Mouse (Mus musculus) heart, embryonic 13.5 days (tissue): Measurements from ENCODE around the gene Mrvi1. TPM values are rescaled to one million over a fixed set of nuclear protein-coding genes. Genes with fewer than 3 reads are reported as not detected.
A peak's percentile ranks its signal among the peaks of the same experiment; 100 is the strongest.

Experiments
- ATAC-seq: fragments of 200-750 bp; cut with Nextera tagmentation; 2 replicates; pipeline ENCODE4 v1.8.0; 2017; ENCODE audit warnings: moderate TSS enrichment; ENCODE audit not compliant: insufficient number of reproducible peaks, low FRiP score, low TSS enrichment; ENCODE audit errors: extremely low read depth
- H3K27ac ChIP-seq: fragments of 300-500 bp; sonication (generic); replicated peaks from 2 replicates; pipeline ENCODE4 v1.5.1; 2015; ENCODE audit warnings: moderate library complexity, mild to moderate bottlenecking, inconsistent platforms
- H3K27me3 ChIP-seq: fragments of 300-500 bp; sonication (generic); replicated peaks from 2 replicates; pipeline ENCODE4 v1.6.1; 2015; ENCODE audit warnings: mild to moderate bottlenecking, inconsistent platforms
- H3K36me3 ChIP-seq: fragments of 300-500 bp; sonication (generic); 2 replicates; pipeline ENCODE4 v1.6.1; 2015; ENCODE audit warnings: mild to moderate bottlenecking, inconsistent platforms
- H3K4me1 ChIP-seq: fragments of 300-500 bp; sonication (generic); 2 replicates; pipeline ENCODE4 v1.6.1; 2015; ENCODE audit warnings: inconsistent platforms
- H3K4me2 ChIP-seq: fragments of 300-500 bp; sonication (generic); 2 replicates; pipeline ENCODE4 v1.6.1; 2015; ENCODE audit warnings: inconsistent platforms, mild to moderate bottlenecking, moderate library complexity
- H3K4me3 ChIP-seq: fragments of 300-500 bp; sonication (generic); 2 replicates; pipeline ENCODE4 v1.5.1; 2015; ENCODE audit warnings: moderate library complexity, mild to moderate bottlenecking, inconsistent platforms
- H3K9ac ChIP-seq: fragments of 300-500 bp; sonication (generic); 2 replicates; pipeline ENCODE4 v1.6.1; 2015; ENCODE audit warnings: inconsistent platforms, mild to moderate bottlenecking, moderate library complexity
- H3K9me3 ChIP-seq: fragments of 300-500 bp; sonication (generic); 2 replicates; pipeline ENCODE4 v1.6.1; 2016; ENCODE audit warnings: inconsistent platforms
- WGBS: fragments of 180-500 bp; shearing (Covaris S2); methylation state at CpG from one replicate; pipeline ENCODE4 v1.1.7; 2015; ENCODE audit warnings: mixed read lengths; 5-methylcytosine and 5-hydroxymethylcytosine counted together
- polyA plus RNA-seq: library from polyadenylated mRNA; unstranded; fragments of >200 nt; fragmentation: Nextera tagmentation; extraction: Ambion mirVana; gene quantifications from 2 replicates; pipeline ENCODE4 v1.2.1, GENCODE M21; 2015

The Mrvi1 gene
- polyA plus RNA-seq, 1 experiment from 2014 or later: 5.3 TPM

DNA sequence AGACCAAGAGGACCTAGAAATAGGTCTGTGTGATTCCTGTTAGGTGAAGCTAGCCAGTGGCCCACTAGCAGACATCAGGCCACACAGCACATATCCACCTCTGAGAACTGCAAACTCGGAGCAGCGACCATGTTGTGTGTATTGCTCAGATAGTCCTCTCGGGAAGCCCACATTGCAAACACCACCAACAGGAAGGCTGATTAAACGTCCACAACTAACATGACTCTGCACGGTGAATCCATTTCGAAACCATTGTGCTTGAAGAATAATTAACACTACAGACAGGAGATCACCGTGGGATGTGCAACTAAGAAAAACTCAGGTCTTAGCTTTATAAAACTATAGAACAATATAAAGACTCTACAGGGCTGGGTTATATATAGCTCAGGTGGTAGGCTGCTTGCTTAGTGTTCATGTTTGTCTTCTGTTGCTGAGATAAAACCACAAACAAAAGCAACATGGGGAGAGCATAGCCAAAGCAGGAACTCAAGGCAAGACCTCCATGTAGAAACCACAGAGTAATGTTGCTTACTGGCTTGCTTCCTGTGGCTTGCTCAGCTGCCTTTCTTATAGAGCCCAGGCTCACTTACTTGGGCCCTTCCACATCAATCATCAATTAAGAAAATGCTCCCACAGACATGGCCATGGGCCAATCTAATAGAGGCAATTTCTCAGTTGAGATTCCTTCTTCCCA is 4.4 kb downstream of the Mrvi1 start:
- no peak overlapping the region for H3K4me3 ChIP-seq
- peaks cover 54% of the 10 kb centered on the region for H3K4me1 ChIP-seq
- no peak overlapping the region for H3K4me2 ChIP-seq
- no peak for ATAC-seq
- 78% methylated on average over 7 of the region's 7 CpGs for WGBS
- no peaks in the 10 kb centered on the region for H3K27me3 ChIP-seq
- H3K36me3 ChIP-seq: no peaks in the 10 kb centered on the region
- no peak overlapping the region for H3K27ac ChIP-seq
- no peaks in the 10 kb centered on the region for H3K9me3 ChIP-seq
- no peak overlapping the region for H3K9ac ChIP-seq

GRCm38 (mm10) chr7:110973450-110973849 is 8.8 kb downstream of the Mrvi1 start:
- Histone ChIP-seq H3K4me2 (no peak overlapping the region), H3K9me3 (no peaks in the 10 kb centered on the region), H3K9ac (no peak overlapping the region), H3K36me3 (no peaks in the 10 kb centered on the region), H3K4me3 (no peak overlapping the region), H3K27me3 (no peaks in the 10 kb centered on the region), H3K4me1 (peaks cover 37% of the 10 kb centered on the region), H3K27ac (no peak overlapping the region)
- no peak for ATAC-seq
- 74% methylated on average over 4 of the region's 4 CpGs for WGBS

GRCm38 (mm10) chr7:110972796-110973195 is 9.5 kb downstream of the Mrvi1 start:
- no peak overlapping the region for H3K4me2 ChIP-seq
- H3K9me3 ChIP-seq: no peaks in the 10 kb centered on the region
- WGBS: 72% methylated on average over 2 of the region's 2 CpGs
- no peak overlapping the region for H3K27ac ChIP-seq
- ATAC-seq: no peak
- no peak overlapping the region for H3K9ac ChIP-seq
- no peaks in the 10 kb centered on the region for H3K27me3 ChIP-seq
- H3K4me3 ChIP-seq: no peak overlapping the region
- peaks cover 35% of the 10 kb centered on the region for H3K4me1 ChIP-seq
- no peaks in the 10 kb centered on the region for H3K36me3 ChIP-seq

DNA sequence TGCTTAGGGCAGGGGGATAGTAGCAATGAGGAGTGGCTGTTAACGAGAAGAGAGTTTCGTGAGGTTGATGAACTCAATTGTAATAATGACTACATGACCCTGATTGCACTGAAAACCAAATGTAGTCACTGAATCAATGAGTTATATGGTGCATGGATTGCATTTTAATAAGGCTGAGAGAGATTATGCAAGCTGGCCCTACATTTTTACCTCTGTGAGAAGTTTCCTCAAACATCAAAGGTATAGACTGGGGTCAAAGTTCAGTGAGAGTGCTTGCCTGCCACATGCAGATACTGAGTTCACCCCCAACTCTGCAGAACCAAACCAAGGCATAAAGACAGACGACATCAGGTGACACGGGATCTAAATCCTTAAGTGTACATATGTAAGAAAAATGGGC is 14.9 kb downstream of the Mrvi1 start:
- no peak overlapping the region for H3K4me3 ChIP-seq
- H3K9ac ChIP-seq: no peak overlapping the region
- 0 out of 2 replicates have a peak, but pooled peaks cover 3% of the 10 kb centered on the region for H3K9me3 ChIP-seq
- no peaks in the 10 kb centered on the region for H3K27me3 ChIP-seq
- 0 out of 2 replicates have a peak, but pooled peaks cover 2% of the 10 kb centered on the region for H3K36me3 ChIP-seq
- H3K4me2 ChIP-seq: no peak overlapping the region
- no peak for ATAC-seq
- 87% methylated on average over 4 of the region's 4 CpGs for WGBS
- H3K27ac ChIP-seq: no peak overlapping the region
- H3K4me1 ChIP-seq: peaks cover 30% of the 10 kb centered on the region

- Histone ChIP-seq H3K36me3 (0 out of 2 replicates have a peak, but pooled peaks cover 2% of the 10 kb centered on the region), H3K4me3 (no peak overlapping the region), H3K4me2 (no peak overlapping the region), H3K9me3 (0 out of 2 replicates have a peak, but pooled peaks cover 3% of the 10 kb centered on the region), H3K27ac (no peak overlapping the region), H3K27me3 (no peaks in the 10 kb centered on the region), H3K4me1 (peaks cover 30% of the 10 kb centered on the region), H3K9ac (no peak overlapping the region)
- no peak for ATAC-seq
- 57% methylated on average over 5 of the region's 5 CpGs for WGBS
Observed at GRCm38 (mm10) chr7:110966853-110967252, 15.4 kb downstream of the Mrvi1 start.

- Histone ChIP-seq H3K27me3 (no peaks in the 10 kb centered on the region), H3K4me3 (no peak overlapping the region), H3K4me2 (no peak overlapping the region), H3K9ac (no peak overlapping the region), H3K27ac (no peak overlapping the region), H3K4me1 (peaks cover 25% of the 10 kb centered on the region), H3K9me3 (0 out of 2 replicates have a peak, but pooled peaks cover 3% of the 10 kb centered on the region), H3K36me3 (0 out of 2 replicates have a peak, but pooled peaks cover 2% of the 10 kb centered on the region)
- WGBS: 74% methylated on average over 3 of the region's 3 CpGs
- no peak for ATAC-seq
Observed at GRCm38 (mm10) chr7:110965387-110965786, 16.9 kb downstream of the Mrvi1 start.

DNA sequence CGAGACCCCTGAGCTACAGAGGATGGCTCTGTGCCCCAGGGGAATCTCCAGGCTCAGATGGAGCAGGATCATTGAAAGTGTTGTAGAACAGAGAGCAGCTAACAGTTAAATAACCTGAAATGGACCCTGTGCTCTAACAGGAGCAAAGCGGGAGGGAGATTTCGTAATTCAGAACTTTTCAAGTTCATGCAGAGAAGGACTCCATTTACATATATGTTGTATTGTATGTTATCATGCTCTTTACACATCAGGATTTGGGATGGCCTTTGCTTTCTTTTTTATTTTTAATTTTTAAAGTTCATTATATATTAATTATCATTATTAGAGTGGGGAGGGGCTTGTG is 18.6 kb downstream of the Mrvi1 start:
- WGBS: 77% methylated on average over 3 of the region's 3 CpGs
- Histone ChIP-seq H3K9me3 (0 out of 2 replicates have a peak, but pooled peaks cover 3% of the 10 kb centered on the region), H3K4me1 (peaks cover 21% of the 10 kb centered on the region), H3K36me3 (0 out of 2 replicates have a peak, but pooled peaks cover 2% of the 10 kb centered on the region), H3K27ac (no peak overlapping the region), H3K4me2 (peak overlapping the region; percentile 5; the same call in 1 of the 2 replicates), H3K27me3 (no peaks in the 10 kb centered on the region), H3K9ac (no peak overlapping the region), H3K4me3 (no peak overlapping the region)
- no peak for ATAC-seq

GRCm38 (mm10) chr7:110962943-110963654 is 19.2 kb downstream of the Mrvi1 start:
- H3K9ac ChIP-seq: 0 out of 2 replicates have a peak overlapping the region, but pooled peaks have one; percentile 14
- H3K27ac ChIP-seq: no peak overlapping the region
- 0 out of 2 replicates have a peak, but pooled peaks cover 3% of the 10 kb centered on the region for H3K9me3 ChIP-seq
- ATAC-seq: no peak
- 48% methylated on average over 9 of the region's 9 CpGs for WGBS
- H3K4me1 ChIP-seq: peaks cover 20% of the 10 kb centered on the region
- H3K36me3 ChIP-seq: 0 out of 2 replicates have a peak, but pooled peaks cover 2% of the 10 kb centered on the region
- H3K4me3 ChIP-seq: no peak overlapping the region
- H3K4me2 ChIP-seq: peak overlapping the region; percentile 5; the same call in 1 of the 2 replicates
- no peaks in the 10 kb centered on the region for H3K27me3 ChIP-seq

- Histone ChIP-seq H3K9me3 (0 out of 2 replicates have a peak, but pooled peaks cover 3% of the 10 kb centered on the region), H3K4me2 (no peak overlapping the region), H3K4me3 (no peak overlapping the region), H3K4me1 (peaks cover 23% of the 10 kb centered on the region), H3K9ac (no peak overlapping the region), H3K36me3 (0 out of 2 replicates have a peak, but pooled peaks cover 2% of the 10 kb centered on the region), H3K27me3 (no peaks in the 10 kb centered on the region), H3K27ac (no peak overlapping the region)
- no peak for ATAC-seq
- WGBS: 92% methylated on average over 3 of the region's 3 CpGs
Observed at GRCm38 (mm10) chr7:110962497-110962896, 19.8 kb downstream of the Mrvi1 start.

DNA sequence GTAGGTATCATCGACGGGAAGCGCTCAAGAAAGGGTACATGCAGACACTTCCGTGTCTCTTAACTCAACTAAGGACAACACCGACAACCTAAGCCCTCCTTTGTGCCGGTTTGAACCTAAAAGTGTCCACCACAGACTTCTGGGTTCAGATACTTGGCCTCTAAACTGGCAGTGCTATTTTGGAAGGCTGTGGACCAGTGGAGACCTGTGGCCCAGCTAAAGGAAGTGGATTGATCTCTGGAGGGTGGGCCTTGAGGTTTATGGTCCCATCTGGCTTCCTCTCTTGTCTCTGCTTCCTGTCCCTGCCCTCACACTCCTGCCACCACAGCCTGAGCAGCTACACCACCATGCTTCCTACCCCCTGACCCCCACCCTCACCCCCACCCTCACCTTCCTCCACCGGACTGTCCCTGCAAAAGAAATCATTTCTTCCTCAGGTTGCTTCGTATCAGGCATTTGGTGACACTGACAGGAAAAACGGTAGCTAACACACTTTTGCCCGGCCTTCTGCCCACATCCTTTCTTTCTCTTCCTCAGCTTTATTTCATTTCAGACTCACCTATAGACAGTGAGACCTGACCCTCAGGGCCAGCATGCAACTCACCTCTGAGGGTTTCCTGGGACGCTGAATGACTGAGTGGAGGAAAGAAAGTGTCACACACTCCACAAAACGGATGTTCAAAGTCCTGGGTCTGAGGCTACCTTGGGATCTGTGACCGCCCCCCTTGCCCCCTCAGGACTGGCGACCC is 25.7 kb downstream of the Mrvi1 start:
- WGBS: 78% methylated on average over 14 of the region's 14 CpGs
- Histone ChIP-seq H3K27ac (no peak overlapping the region), H3K4me2 (no peak overlapping the region), H3K4me3 (no peak overlapping the region), H3K9ac (no peak overlapping the region), H3K4me1 (peaks cover 40% of the 10 kb centered on the region), H3K9me3 (no peaks in the 10 kb centered on the region), H3K36me3 (no peaks in the 10 kb centered on the region), H3K27me3 (no peaks in the 10 kb centered on the region)
- ATAC-seq: no peak

DNA sequence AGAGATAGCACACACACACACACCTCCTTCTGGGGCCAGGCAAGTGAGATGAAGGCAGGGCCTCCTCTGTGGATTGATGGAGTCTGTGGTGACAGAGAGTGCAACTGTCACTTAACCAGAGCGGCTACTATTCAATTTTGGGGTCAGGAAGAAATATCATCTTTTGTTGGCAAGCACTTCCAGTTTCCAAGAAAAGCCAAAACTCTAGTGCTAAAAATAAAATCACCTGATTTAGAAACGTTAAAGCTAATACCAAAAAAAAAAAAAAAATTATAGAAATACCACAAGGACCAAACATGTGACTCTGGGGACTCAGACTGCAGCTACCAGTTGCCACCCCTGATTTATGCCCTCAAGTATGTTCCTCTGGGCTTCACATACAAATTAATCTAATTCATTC is 26.7 kb downstream of the Mrvi1 start:
- Histone ChIP-seq H3K4me1 (peaks cover 46% of the 10 kb centered on the region), H3K36me3 (no peaks in the 10 kb centered on the region), H3K4me2 (no peak overlapping the region), H3K9ac (no peak overlapping the region), H3K27me3 (no peaks in the 10 kb centered on the region), H3K4me3 (no peak overlapping the region), H3K9me3 (no peaks in the 10 kb centered on the region), H3K27ac (no peak overlapping the region)
- no peak for ATAC-seq
- 54% methylated on average over 2 of the region's 2 CpGs for whole genome bisulfite sequencing
